Mouse (Mus musculus) c-Kit-positive CD71-negative TER-119-negative erythroid progenitor cells, embryonic 14.5 days (primary cell): Measurements from ENCODE around the gene Fnip1.
"Not testable (repeated sequence)": the region's sequence is repeated elsewhere in the genome, so short reads cannot be mapped to it uniquely, and the experiment has no call there.

Experiments used
- DNase-seq: peaks from one replicate; pipeline ENCODE4 v3.0.0-alpha.2; 2013; ENCODE audit warnings: low read depth

The Fnip1 gene

DNA sequence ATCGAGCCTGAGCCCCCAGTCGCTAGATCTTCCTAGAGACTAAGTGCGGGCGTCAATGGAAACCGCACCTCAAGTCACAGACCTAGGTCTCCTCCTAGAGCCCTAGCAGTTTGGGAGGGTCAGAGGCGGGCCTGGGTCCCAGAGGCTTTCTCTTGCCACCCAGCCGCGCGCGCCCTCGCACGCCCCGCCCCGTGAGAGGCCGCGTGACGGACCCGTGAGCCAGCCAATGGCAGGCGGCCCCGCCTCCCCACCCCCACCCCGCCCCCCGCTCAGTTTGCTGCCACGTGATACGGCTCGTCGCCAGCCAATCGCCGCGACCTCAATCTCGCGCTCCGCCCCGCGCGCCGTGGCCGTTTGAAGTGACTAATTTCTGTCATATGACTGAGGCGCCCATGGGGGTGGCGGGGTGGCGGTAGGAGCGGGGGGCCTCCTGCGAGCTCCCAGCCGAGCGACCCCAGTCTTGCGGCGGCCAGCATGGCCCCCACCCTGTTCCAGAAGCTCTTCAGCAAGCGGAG lies at the start of gene Fnip1:
Fnip1 (plus strand) TSS at position 377 of the 515 bp plus-strand sequence.
- peak; percentile 79 for DNase-seq

DNA sequence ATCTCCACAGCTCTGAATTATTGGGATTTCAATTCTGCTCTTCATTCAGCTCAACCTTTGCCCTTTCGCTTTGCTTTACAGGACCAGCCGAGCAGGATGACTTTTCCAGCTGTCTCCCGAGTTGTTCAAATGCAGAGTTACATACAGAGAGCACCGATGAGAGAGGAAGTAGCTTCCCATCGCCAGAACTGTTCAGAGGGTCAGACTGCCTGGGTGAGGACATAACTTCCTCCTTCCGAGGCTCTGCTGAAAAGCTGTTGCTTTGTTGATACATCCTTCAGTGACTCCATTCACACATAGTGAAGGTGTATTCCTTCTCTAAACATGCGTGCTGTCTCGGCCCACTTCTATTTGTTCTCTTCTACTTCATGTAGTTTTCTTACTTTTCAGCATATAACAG lies 47.6 kb upstream of the Fnip1 start:
- DNase-seq = no peak

DNA sequence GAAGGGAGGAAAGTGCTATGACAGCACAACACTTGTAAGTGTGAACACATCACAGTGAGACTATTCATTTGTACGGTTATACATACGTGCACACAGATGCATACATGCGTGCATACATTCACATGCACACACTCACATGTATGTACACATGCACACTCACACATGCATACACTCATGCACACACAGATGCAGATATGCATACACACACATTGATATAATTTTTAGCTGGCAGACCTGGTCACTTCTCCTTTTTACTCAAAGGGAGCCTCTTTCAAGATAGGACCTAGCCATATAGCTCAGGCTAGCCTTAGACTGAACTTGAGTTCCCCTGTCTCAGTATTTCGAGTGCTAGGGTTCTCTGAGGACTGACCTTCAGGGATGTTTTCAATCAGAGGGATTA lies 46.7 kb upstream of the Fnip1 start:
- no peak for DNase-seq

DNA sequence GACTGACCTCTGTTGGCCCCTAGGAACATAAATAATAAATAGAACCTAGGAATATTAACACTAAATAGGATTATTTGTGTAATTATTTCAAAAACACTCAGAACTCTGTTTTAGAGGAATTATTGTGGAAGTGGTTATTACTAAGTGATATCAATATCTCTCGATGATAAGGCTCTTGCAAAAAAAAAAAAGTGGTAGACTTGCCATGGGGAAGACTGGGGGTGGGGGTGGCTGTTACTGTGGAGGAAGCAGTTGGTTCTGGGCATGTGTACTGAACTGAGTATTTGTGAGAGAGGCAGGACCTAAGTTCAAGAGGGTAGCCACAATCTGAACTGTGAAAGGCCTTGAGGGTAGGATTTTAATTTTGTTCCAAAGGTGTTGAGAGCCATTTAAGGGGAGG lies 41.3 kb upstream of the Fnip1 start:
- DNase-seq = no peak

DNA sequence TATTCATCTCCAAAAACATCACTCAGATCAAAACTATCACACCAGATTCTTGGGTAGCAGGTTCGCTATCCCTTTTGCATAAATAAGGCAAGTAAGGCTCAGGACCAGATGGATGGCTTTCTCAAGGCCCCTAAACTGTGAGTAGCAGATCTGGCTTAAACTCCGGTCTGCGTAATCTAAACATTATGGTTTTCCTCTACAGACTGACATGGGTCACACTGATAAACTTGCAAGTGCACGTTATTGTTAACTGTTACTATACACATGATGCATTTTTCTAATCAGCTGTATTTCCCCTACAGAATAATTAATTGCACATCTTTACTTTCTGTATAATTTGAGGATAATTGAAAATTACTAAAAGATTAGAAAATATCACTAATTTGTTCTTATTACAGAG lies 39.9 kb upstream of the Fnip1 start:
- DNase-seq = no peak

DNA sequence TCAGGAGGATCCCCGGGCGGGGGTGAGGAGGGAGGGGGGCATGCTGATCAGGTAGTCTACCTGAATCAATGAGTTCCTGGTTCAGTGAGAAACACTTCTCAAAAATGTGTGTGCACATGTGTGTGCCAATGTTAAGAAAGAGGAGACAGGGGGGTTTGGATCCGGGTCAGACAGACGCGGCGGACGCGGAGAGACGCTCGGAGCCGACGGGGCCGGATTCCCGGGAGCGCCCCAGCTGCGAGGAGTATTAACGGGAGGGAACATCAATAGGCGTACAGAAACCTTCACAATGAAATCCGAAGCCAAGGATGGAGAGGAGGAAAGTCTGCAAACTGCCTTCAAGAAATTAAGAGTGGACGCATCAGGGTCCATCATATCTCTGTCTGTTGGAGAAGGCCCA lies 37.2 kb upstream of the Fnip1 start:
- not testable (repeated sequence) for DNase-seq

DNA sequence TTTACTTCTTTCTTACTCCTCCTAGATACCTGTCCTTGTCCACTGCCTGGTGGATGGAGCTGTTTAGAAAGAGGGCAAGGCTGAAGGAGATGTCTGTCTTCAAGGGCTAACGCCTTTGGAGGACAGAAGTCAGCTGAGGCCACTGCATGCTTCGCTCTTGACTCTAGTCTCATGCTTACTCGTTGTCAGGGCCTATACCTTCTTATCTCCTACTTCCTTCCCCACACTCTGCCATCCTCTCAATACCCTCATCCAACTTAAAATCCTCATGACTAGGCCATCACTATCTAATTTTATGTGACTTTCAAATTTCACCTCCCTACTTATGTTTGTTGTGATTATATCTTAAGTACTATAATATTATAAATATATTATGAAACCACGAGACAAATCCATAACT lies 33.1 kb upstream of the Fnip1 start:
- no peak for DNase-seq

DNA sequence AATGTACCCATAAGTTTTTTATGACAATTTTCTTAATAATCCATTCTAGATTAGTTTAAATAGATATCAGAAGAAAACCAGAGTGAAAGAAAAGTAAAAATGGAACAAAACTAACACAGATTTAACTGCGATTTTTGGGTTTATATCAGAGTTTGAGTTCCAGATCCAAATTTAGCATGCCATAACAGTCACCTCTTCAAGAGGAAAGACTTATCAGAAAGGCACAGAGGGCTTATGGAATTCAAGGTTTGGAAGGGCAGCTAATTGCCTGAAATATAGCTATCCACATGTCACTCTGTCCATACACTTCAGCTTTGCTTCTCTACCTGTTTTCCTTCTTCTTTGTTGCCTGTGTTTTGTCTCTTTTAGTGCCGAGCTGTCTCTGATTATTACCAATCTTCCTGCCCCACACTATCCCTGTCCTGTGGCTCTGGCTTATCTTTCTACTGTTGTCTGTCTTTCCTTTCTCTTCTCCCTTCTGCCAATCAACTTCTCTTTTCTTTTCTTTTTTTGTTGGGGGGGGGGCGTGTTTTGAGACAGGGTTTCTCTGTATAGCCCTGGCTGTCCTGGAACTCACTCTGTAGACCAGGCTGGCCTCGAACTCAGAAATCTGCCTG lies 31.0 kb upstream of the Fnip1 start:
- DNase-seq = no peak

DNA sequence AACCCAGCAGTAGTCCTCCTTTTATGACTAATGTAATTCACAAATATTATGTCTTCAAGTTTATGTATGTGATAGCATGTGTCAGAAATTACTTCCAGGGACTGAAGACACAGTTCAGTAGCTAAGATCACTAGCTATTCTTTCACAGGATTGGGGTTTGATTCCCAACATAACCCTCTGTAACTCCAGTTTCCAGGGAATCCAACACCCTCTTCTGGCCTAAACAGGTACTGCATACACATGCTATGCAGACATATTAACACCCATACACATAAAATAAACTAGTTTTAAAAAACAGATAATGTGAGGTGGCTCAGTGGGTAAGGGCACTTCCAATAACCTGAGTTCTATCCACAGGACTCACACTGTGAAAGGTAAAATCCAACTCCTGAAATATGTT lies 27.4 kb upstream of the Fnip1 start:
- DNase-seq = no peak

DNA sequence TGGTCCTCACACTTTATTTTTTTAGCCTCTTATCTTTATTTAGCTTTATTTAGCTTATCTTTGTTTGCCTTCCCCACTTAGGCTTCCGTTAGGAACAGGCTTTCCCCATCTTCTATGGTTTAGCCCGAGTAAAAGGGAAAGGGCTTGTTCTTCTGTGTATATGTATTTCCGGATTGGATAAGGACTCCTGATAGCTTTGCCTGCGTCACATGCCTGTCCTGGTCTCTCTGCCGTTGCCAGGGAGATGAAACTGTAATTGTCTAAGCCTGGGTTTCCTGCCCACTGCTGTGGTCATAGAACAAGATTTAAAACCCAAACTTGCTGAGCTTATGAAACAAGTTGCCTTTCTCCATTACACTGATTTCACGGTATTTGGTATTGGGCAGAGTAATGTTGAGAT lies 25.0 kb upstream of the Fnip1 start:
- peak; percentile 33 for DNase-seq

DNA sequence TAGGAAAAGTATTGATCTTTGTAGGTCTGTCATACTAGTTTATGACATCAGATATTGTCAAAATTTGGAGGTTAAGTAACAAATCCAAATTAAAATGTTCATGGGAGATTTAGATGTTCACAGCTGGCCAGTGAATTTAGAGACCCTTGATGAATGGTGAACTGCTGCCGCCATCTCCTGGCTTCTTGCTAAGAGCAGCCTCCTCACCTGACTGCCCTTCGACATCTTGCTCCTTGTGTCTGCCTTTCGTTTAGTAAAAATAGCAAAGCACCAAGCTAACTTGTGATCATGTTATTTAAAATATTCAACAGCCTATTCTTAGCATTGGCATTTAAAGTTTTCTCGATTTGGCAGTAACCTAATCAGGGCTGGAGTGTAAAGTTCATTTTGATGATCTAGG lies 15.0 kb upstream of the Fnip1 start:
- no peak for DNase-seq

DNA sequence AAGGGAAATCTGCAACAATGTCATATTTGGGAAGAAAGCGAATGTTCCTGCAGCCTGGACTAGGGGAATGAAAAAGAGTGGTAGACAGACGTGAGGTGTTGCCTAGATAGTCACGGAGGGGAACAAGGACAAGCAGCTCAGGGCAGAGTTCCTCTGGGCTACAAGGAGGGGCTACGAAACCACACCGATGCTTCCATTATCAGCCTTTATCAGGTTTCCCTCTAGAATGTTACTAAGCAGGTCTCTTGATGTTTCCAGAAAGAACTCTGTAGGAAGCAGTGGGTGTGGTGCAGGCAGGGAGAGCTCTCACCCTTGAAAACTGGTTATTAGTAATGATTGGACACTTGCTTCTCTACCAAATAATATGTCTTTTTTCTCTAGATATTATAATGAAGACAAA lies 11.7 kb upstream of the Fnip1 start:
- no peak for DNase-seq

DNA sequence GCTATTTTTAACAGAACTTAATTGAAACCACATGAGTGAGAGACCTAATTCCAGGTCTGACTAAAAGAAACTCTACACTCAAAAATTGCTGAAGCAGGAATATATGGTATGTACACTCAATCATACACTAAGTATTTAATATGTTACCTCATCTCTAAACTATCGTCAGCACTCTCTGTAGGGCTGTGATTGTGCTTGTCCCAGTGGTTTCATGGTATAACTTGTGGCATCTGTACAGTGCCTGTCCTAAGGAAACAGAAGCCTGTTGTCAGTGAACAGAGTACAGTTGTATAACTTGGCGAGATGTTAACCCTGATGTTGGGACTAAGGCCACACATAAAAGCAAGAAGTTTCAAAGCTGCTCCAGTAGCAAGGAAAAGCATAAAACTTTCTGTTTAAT lies 10.9 kb upstream of the Fnip1 start:
- DNase-seq = no peak

DNA sequence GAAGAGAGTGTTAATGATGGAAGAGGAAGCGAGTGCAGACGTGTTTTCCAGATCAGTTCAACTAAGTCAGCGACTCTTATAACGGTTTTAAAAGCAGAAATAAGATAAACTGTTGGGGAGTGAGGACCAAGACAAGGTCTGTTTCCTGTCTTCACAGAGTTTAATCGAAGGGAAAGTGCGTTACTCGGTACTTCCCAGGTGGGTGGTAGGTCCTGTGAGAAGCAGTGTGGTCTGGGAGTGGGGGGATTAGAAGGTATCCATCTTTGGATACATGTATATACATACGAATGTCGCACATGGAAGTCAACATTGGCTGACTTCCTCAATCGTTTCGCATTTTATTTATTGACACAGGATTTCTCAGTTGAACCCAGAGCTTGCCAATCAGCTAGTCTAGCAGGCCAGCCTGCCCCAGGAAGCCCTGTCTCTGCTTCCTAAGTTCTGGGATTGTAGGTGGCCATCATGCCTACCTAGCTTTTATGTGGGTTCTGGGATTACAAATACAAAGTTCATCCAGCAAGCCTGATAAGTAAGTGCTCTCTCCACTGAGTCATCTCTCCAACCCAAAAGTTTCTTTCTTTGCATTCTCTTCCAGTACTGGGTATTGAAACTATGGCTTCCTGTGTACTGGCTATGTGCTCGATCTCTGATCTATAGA lies 10.2 kb upstream of the Fnip1 start:
- no peak for DNase-seq

DNA sequence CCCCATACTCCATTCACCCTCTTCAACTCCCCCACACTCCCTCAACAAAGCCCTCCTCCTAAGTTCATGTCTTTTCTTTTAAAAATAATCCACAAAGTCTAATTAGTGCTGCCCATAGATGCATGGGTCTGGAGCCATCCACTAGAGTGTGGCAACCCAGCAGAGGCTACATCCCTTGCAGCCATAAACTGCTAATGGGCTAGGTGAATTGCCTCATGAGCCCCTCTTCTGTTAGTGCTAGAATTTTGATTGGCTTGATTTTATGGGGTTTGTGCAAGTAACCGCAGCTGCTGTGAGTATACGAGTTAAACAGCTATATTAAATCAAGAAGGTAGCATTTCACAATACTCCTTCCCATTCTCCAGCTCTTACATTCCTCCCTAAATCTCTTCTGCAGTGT lies 8.8 kb upstream of the Fnip1 start:
- DNase-seq = no peak

DNA sequence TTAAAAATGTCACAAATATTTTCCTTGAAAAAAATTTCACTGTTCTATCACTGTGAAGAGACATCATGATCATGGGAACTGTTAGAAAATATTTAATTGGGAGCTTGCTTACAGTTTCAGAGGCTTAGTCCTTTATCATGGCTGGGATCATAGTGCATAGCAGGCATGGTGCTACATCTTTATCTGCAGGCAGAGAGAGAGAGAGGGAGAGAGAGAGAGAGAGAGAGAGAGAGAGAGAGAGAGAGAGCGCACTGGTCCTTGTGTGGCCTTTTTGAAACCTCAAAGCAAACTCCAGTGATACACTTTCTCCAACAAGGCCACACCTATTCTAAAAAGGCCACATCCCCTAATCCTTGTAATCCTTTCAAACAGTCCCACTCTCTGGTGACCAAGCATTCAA lies 2.2 kb upstream of the Fnip1 start:
- no peak for DNase-seq

DNA sequence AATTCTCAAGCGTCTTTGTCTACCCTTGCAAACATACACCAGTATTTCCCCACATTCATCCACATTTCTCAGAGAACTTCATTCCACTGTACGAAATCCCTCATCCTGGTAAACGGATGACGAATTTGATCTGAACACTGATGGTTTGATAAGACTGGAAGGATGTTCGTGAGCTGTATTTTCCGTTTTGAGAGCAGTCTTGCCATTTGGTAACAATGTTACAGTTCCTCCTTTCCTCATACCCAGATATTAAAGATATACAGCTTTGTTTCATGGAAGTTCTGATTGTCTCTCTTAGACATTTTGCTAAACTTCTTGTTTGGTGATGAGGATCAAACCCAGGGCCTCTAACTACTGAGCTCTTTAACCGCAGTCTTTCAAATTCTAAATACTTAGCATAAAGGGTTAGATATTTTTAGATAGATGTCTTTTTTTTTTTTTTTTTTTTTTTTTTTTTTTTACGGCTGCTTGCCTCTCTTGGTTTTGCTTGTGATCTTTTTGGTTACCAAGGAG lies 633 bp upstream of the Fnip1 start:
- DNase-seq = no peak

DNA sequence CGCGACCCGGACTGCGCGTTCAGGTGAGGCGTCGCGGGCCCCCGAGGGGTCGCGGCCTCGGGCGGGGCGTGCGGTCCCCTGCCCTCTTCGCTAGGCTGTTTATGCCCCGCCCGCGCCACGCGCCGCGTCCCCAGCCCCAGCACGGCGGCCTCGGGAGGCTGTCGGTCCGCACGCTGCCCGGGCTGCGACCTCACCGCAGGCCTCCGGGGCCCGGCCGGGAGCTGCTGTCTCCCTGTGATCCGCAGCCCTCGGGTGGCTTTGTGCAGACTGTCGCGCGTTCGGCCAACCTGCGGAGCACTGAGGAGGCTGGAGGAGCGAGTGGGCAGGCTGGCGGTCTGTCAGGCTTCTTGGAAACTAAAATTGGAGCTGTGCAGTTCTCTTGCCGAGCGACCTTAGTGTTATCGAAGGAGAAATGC lies 375 bp downstream of the Fnip1 start:
- DNase-seq = no peak

DNA sequence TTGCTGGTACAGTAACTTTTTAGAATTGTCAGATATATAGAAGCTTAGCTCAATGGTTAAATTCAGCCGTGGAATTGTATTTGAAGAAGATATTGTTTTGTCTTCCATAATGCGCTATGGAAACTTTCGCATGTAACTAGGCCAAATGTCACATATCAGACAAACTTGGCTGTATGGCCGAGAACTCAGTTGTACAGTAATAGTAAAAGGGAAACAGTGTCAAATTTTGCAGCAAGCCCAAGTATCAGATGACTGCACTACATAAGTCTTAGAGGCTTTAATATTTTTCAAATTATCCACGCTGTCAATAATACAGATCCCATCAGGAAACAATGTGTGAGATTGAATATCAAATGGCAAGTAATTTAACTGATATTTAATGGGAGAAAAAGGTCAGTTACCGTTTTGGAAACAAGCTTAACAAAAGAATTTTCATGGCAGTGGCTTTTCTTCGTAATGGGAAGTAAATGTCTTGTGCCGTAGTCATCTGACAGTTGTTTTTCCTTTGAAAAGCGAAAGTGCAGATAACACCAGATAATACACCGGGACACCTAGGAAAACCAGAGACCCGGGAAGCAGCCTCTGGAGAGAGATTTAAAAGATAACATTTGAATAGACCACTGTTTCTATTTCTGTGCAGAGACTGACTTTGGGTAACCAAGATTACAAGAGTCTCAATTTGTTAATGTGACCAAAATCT lies 1.1 kb downstream of the Fnip1 start:
- DNase-seq = no peak

DNA sequence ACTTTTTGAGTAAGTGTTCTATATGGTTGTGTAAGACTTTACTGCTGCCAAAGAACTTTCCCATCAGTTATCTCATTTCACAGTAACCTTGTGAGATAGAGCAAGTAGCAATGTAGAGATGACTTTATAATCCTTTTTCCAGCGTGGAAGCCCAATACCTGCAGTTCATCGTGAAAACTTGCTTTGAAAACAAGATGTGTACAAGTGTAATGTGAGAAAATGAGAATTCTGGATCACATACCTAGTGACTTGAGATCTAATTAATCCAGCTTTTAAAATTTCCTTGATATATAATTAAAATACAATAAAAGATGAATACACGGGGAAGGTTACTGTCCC lies 1.7 kb downstream of the Fnip1 start:
- DNase-seq = no peak

DNA sequence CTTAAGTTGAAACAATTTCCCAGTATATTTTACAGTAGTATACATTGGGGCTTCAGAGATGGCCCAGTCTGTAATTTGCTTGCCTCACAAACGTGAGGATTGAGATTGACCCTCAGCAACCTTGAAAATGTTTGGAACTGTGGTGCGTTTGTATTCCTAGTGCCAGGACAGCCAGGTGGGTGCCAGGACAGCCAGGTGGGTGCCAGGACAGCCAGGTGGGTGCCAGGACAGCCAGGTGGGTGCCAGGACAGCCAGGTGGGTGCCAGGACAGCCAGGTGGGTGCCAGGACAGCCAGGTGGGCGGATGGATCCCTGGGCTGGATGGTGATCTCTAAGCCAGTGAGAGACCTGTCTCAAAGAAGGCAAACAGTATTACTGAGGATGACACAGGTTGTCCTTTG lies 12.8 kb downstream of the Fnip1 start:
- not testable (repeated sequence) for DNase-seq

DNA sequence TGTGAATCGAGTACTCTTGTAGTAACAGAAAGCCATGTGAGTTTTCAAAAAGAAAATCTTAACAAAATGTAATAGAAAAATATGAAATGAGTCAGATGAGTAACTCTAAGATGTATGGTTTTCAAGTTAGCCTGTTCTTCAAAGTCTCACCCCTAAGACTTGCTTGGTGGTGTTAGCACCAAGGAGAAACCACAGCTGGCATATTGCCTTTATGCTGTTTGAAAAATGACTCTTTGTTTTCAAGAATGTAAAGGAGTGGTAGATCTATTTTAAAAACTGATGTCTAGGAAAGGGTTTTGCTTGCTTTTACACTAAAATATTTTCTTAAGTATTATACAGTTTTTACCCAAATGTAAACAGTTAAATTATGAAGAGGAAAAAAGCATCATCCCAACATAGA lies 16.5 kb downstream of the Fnip1 start:
- no peak for DNase-seq

DNA sequence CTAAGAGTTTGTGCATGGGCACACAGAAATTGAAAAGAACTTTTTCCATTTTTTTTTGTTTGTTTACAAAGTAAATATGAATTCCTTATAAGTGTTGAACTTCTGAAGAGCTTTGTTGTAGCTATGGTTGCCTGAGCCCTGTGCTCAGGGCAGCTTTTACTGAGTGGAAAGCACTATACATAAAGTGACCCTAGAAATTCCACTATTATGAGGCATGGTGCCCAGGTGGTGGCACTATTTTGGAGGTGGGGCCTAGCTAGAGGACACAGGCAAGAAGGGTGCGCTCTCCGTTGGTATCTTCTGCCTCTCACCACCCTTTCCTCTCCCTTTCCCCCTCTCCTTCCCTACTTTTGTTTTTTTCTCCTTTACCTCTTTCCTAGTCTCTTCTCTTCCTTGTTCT lies 18.9 kb downstream of the Fnip1 start:
- no peak for DNase-seq
